In genomic region chr14:60252004-60253000, GRCm38 (mm10) we compare ENCODE assay signal across 8 mouse cellular contexts. TPM values are rescaled to one million over a fixed set of nuclear protein-coding genes. Genes with fewer than 3 reads are reported as not detected.
DNase-seq lines count a peak whose midpoint lies in the region; ATAC-seq and TF ChIP-seq lines count a peak whose summit lies in the region.

No protein-coding gene starts in this region.

- ATAC-seq in embryonic facial prominence, embryonic 11.5 days (replicated peaks; ENCODE audit: insufficient number of reproducible peaks, low FRiP score, low TSS enrichment, low read depth): no peak
- ATAC-seq in hindbrain, postnatal 0 days: no peak; the same call in 1 of the 2 replicates
- ATAC-seq in granulocyte monocyte progenitor cell, adult 5-6 weeks (replicated peaks; ENCODE audit: poor library complexity, severe bottlenecking): no peak

- H3K36me3 ChIP-seq in MEL (ENCODE audit: control insufficient read depth in 1 of 2, insufficient read depth in 2 of 2, low read length in 2 of 2): peaks cover 0 to 47% of the 10 kb centered on the region in 2 experiments; a peak in 2 of 4 replicates
- H3K36me3 ChIP-seq in embryonic facial prominence, embryonic 11.5 days (replicated peaks; ENCODE audit: control insufficient read depth, insufficient read depth, low read depth, low read length): no peaks in the 10 kb centered on the region
- H3K36me3 ChIP-seq in hindbrain, postnatal 0 days (ENCODE audit: insufficient read depth, low read length): no peaks in the 10 kb centered on the region

- 21% methylated on average over 15 of the region's 15 CpGs for WGBS in embryonic facial prominence, embryonic 11.5 days
- 10% methylated on average over 15 of the region's 15 CpGs for WGBS in hindbrain, postnatal 0 days

- no peaks in the 10 kb centered on the region for H3K9me3 ChIP-seq in MEL (replicated peaks; ENCODE audit: insufficient read depth, low read length)
- H3K9me3 ChIP-seq in embryonic facial prominence, embryonic 11.5 days (replicated peaks; ENCODE audit: control insufficient read depth, low read length): no peaks in the 10 kb centered on the region
- no peaks in the 10 kb centered on the region for H3K9me3 ChIP-seq in hindbrain, postnatal 0 days (ENCODE audit: low read length)

- peak; percentile 15 for TF ChIP-seq CTCF in left cerebral cortex, adult 2 months (IDR thresholded peaks at IDR 0.05)
- no peak for TF ChIP-seq CTCF in MEL (IDR thresholded peaks at IDR 0.05 in 2 of 3, conservative IDR thresholded peaks at IDR 0.05 in 1 of 3; ENCODE audit: control insufficient read depth in 1 of 3, insufficient read depth in 1 of 3, low read depth in 2 of 3, low read length in 3 of 3, poor library complexity in 1 of 3, severe bottlenecking in 1 of 3)
- peak; percentile 46 for TF ChIP-seq CTCF in hindbrain, postnatal 0 days (IDR thresholded peaks at IDR 0.05; ENCODE audit: low read depth)

- DNase-seq in left cerebral cortex, adult 2 months (ENCODE audit: extremely low spot score in 1 of 2, low spot score in 2 of 2): no peak
- DNase-seq in left cerebral cortex, adult 11 months (ENCODE audit: low spot score): no peak
- peak; percentile 52 for DNase-seq in MEL (ENCODE audit: low read depth, low spot score)
- no peak for DNase-seq in embryonic facial prominence, embryonic 11.5 days (ENCODE audit: low spot score)
- DNase-seq in hindbrain, postnatal 0 days (ENCODE audit: low spot score): peak; percentile 40
- peak; percentile 13 for DNase-seq in lung, postnatal 36 days
- DNase-seq in ovary, postnatal 10 days (ENCODE audit: low spot score): no peak

- TF ChIP-seq EP300 in MEL (IDR thresholded peaks at IDR 0.05; ENCODE audit: low read depth in 1 of 2, low read length in 2 of 2): no peak

- intact Hi-C loops in left cerebral cortex, adult 2 months (cut with DNase I): loop anchor here (5.0 kb wide), 1 partner anchor 440 kb away; no protein-coding TSS in a partner anchor

- peak overlapping the region; percentile 82 for H3K9ac ChIP-seq in MEL (ENCODE audit: control insufficient read depth, low read depth, low read length, poor library complexity, severe bottlenecking)
- peak overlapping the region; percentile 94 for H3K9ac ChIP-seq in embryonic facial prominence, embryonic 11.5 days (replicated peaks; ENCODE audit: low read length)
- peak overlapping the region; percentile 94 for H3K9ac ChIP-seq in hindbrain, postnatal 0 days (replicated peaks; ENCODE audit: low read length)

- H3K27me3 ChIP-seq in MEL (ENCODE audit: control insufficient read depth in 1 of 2, insufficient read depth in 2 of 2, low read length in 2 of 2): no peaks in the 10 kb centered on the region
- no peaks in the 10 kb centered on the region for H3K27me3 ChIP-seq in embryonic facial prominence, embryonic 11.5 days (ENCODE audit: control insufficient read depth, insufficient read depth, low read length)
- no peaks in the 10 kb centered on the region for H3K27me3 ChIP-seq in hindbrain, postnatal 0 days (ENCODE audit: insufficient read depth, low read length)

- H3K4me2 ChIP-seq in embryonic facial prominence, embryonic 11.5 days (ENCODE audit: low read depth, low read length): peak overlapping the region; percentile 85
- peak overlapping the region; percentile 87 for H3K4me2 ChIP-seq in hindbrain, postnatal 0 days (ENCODE audit: low read depth, low read length)

- no peak for TF ChIP-seq POLR2A in MEL (IDR thresholded peaks at IDR 0.05; ENCODE audit: control insufficient read depth in 1 of 2, insufficient read depth in 1 of 2, low read depth in 1 of 2, low read length in 2 of 2, poor library complexity in 1 of 2)

- H3K27ac ChIP-seq in left cerebral cortex, adult 2 months: peak overlapping the region; percentile 91
- peak overlapping the region; percentile 84 for H3K27ac ChIP-seq in MEL (ENCODE audit: control insufficient read depth, low read depth, low read length)
- H3K27ac ChIP-seq in embryonic facial prominence, embryonic 11.5 days (replicated peaks; ENCODE audit: low read depth, low read length): peak overlapping the region; percentile 73; the same call in 1 of the 2 replicates
- H3K27ac ChIP-seq in hindbrain, postnatal 0 days: peak overlapping the region; percentile 87

- no peak for TF ChIP-seq RAD21 in MEL (IDR thresholded peaks at IDR 0.05; ENCODE audit: low read depth, low read length)

- H3K4me3 ChIP-seq in left cerebral cortex, adult 2 months: peak overlapping the region; percentile 87
- H3K4me3 ChIP-seq in MEL (ENCODE audit: control insufficient read depth in 1 of 2, insufficient read depth in 1 of 2, low read depth in 2 of 2, low read length in 2 of 2): peak overlapping the region; percentile 77 to 96
- peak overlapping the region; percentile 93 for H3K4me3 ChIP-seq in embryonic facial prominence, embryonic 11.5 days (ENCODE audit: low read depth, low read length)
- peak overlapping the region; percentile 76 for H3K4me3 ChIP-seq in hindbrain, postnatal 0 days (ENCODE audit: low read length)

- H3K79me2 ChIP-seq in MEL (ENCODE audit: control insufficient read depth, insufficient read depth, low read length, poor library complexity): peaks cover 44% of the 10 kb centered on the region

- H3K4me1 ChIP-seq in MEL (ENCODE audit: control insufficient read depth in 1 of 2, insufficient read depth in 2 of 2, low read length in 2 of 2): peaks cover 29 to 44% of the 10 kb centered on the region in 2 experiments
- H3K4me1 ChIP-seq in embryonic facial prominence, embryonic 11.5 days (ENCODE audit: control insufficient read depth, insufficient read depth, low read length): no peaks in the 10 kb centered on the region
- H3K4me1 ChIP-seq in hindbrain, postnatal 0 days (ENCODE audit: insufficient read depth, low read length): 0 out of 2 replicates have a peak, but pooled peaks cover 2% of the 10 kb centered on the region

TF ChIP-seq in MEL, 35 proteins besides CTCF, POLR2A, EP300 and RAD21 (continues in another document):
- TF ChIP-seq MAX (IDR thresholded peaks at IDR 0.05; ENCODE audit: low read length) (peak; percentile 14; the same call in 1 of the 2 replicates), MAFK (IDR thresholded peaks at IDR 0.05; ENCODE audit: borderline replicate concordance, low read depth, low read length) (no peak), MEF2A (IDR thresholded peaks at IDR 0.05; ENCODE audit: extremely low read depth, insufficient replicate concordance, low read depth, low read length, poor library complexity, severe bottlenecking) (no peak), ZC3H11A (IDR thresholded peaks at IDR 0.05; ENCODE audit: low read depth, low read length) (no peak), ETS1 (IDR thresholded peaks at IDR 0.05; ENCODE audit: low read depth, low read length) (peak; percentile 72), GABPA (IDR thresholded peaks at IDR 0.05; ENCODE audit: low read depth, low read length) (no peak), RCOR1 (IDR thresholded peaks at IDR 0.05; ENCODE audit: low read depth, low read length) (peak; percentile 23; the same call in 1 of the 2 replicates), ZNF384 (IDR thresholded peaks at IDR 0.05; ENCODE audit: low read depth, low read length) (no peak; the same call in 1 of the 2 replicates)

RNA-seq across cellular contexts. Expression of gene Gm49336, which starts 1.0 kb away (rescaled TPM):
- 10 to 100 TPM; 75.3 to 76.9 TPM for total RNA-seq in left cerebral cortex, adult 2 months (2021)
- total RNA-seq in MEL (2012; rRNA removed): 75.6 and 87.9 TPM in 2 replicates
- 10 to 100 TPM; 37.1 to 59.9 TPM for polyA plus RNA-seq in MEL (2012; ENCODE audit: insufficient read depth in 1 of 2, insufficient read length in 2 of 2, low read depth in 1 of 2, low replicate concordance in 2 of 2, missing spikeins in 1 of 2)
- 80.5 and 81.4 TPM in 2 replicates for polyA plus RNA-seq in embryonic facial prominence, embryonic 11.5 days (2014; fragmentation: Nextera tagmentation; extraction: Ambion mirVana)
- 78.3 and 85.9 TPM in 2 replicates for total RNA-seq in hindbrain, postnatal 0 days (2014; rRNA removed)
- polyA plus RNA-seq in hindbrain, postnatal 0 days (2015; fragmentation: Nextera tagmentation; extraction: Ambion mirVana): 32.0 and 33.1 TPM in 2 replicates
- total RNA-seq in granulocyte monocyte progenitor cell, adult 5-6 weeks (2014; fragmentation: Nextera tagmentation): 65.9 and 67.1 TPM in 2 replicates
- total RNA-seq in granulocyte monocyte progenitor cell, adult 5-6 weeks (2017): 96.8 and 138 TPM in 2 replicates

RNA-seq across cellular contexts. Expression of gene Nupl1, which starts 1.1 kb away (rescaled TPM):
- not detected for total RNA-seq in left cerebral cortex, adult 2 months (2021)
- not detected in 2 replicates for total RNA-seq in MEL (2012; rRNA removed)
- polyA plus RNA-seq in MEL (2012; ENCODE audit: insufficient read depth in 1 of 2, insufficient read length in 2 of 2, low read depth in 1 of 2, low replicate concordance in 2 of 2, missing spikeins in 1 of 2): not detected
- polyA plus RNA-seq in embryonic facial prominence, embryonic 11.5 days (2014; fragmentation: Nextera tagmentation; extraction: Ambion mirVana): not detected in 2 replicates
- total RNA-seq in hindbrain, postnatal 0 days (2014; rRNA removed): 0.99 TPM in 1 of 2 replicates, not detected in the other
- 0.16 TPM in 1 of 2 replicates, not detected in the other for polyA plus RNA-seq in hindbrain, postnatal 0 days (2015; fragmentation: Nextera tagmentation; extraction: Ambion mirVana)
- not detected in 2 replicates for total RNA-seq in granulocyte monocyte progenitor cell, adult 5-6 weeks (2014; fragmentation: Nextera tagmentation)
- not detected in 2 replicates for total RNA-seq in granulocyte monocyte progenitor cell, adult 5-6 weeks (2017)

RNA-seq across cellular contexts. Expression of gene Mtmr6, which starts 12.7 kb away (rescaled TPM):
- 100 to 1,000 TPM; 105 to 118 TPM for total RNA-seq in left cerebral cortex, adult 2 months (2021)
- total RNA-seq in MEL (2012; rRNA removed): 29.1 and 32.5 TPM in 2 replicates
- 10 to 100 TPM in 1 of 2 experiments, not detected in 1; 21.3 TPM for polyA plus RNA-seq in MEL (2012; ENCODE audit: insufficient read depth in 1 of 2, insufficient read length in 2 of 2, low read depth in 1 of 2, low replicate concordance in 2 of 2, missing spikeins in 1 of 2)
- polyA plus RNA-seq in embryonic facial prominence, embryonic 11.5 days (2014; fragmentation: Nextera tagmentation; extraction: Ambion mirVana): 39.3 and 39.5 TPM in 2 replicates
- 28.5 and 36.7 TPM in 2 replicates for total RNA-seq in hindbrain, postnatal 0 days (2014; rRNA removed)
- polyA plus RNA-seq in hindbrain, postnatal 0 days (2015; fragmentation: Nextera tagmentation; extraction: Ambion mirVana): 51.6 and 55.5 TPM in 2 replicates
- total RNA-seq in granulocyte monocyte progenitor cell, adult 5-6 weeks (2014; fragmentation: Nextera tagmentation): 32.9 and 36.1 TPM in 2 replicates
- total RNA-seq in granulocyte monocyte progenitor cell, adult 5-6 weeks (2017): 69.7 and 70.7 TPM in 2 replicates

RNA-seq across cellular contexts. Expression of gene Atp8a2, which starts 55.3 kb away (rescaled TPM):
- 10 to 100 TPM; 72.2 to 76.0 TPM for total RNA-seq in left cerebral cortex, adult 2 months (2021)
- total RNA-seq in MEL (2012; rRNA removed): 0.16 and 0.39 TPM in 2 replicates
- polyA plus RNA-seq in MEL (2012; ENCODE audit: insufficient read depth in 1 of 2, insufficient read length in 2 of 2, low read depth in 1 of 2, low replicate concordance in 2 of 2, missing spikeins in 1 of 2): under 1 TPM in 1 of 2 experiments, not detected in 1; 0.29 TPM
- polyA plus RNA-seq in embryonic facial prominence, embryonic 11.5 days (2014; fragmentation: Nextera tagmentation; extraction: Ambion mirVana): 4.2 and 5.9 TPM in 2 replicates
- 29.1 and 95.3 TPM in 2 replicates for total RNA-seq in hindbrain, postnatal 0 days (2014; rRNA removed)
- polyA plus RNA-seq in hindbrain, postnatal 0 days (2015; fragmentation: Nextera tagmentation; extraction: Ambion mirVana): 37.4 and 41.7 TPM in 2 replicates
- total RNA-seq in granulocyte monocyte progenitor cell, adult 5-6 weeks (2014; fragmentation: Nextera tagmentation): 0.21 and 1.3 TPM in 2 replicates
- 0.56 and 1.3 TPM in 2 replicates for total RNA-seq in granulocyte monocyte progenitor cell, adult 5-6 weeks (2017)

Comparison
In these comparisons a context has a peak if more than half of its experiments do, and no peak if none do; other contexts are left out.
1. DNase-seq: peak in MEL (single experiment), hindbrain, postnatal 0 days (single experiment) and lung, postnatal 36 days (single experiment); none in left cerebral cortex, adult 2 months (0 of 2), left cerebral cortex, adult 11 months (single experiment), embryonic facial prominence, embryonic 11.5 days (single experiment) and ovary, postnatal 10 days (single experiment).
2. CTCF ChIP-seq: peak in left cerebral cortex, adult 2 months (single experiment) and hindbrain, postnatal 0 days (single experiment); none in MEL (0 of 3).
3. Peak in every context shown above with its lines, with median percentiles within 50 percentile points of each other: H3K27ac ChIP-seq, H3K4me3 ChIP-seq and H3K9ac ChIP-seq.